Mouse (Mus musculus): ENCODE measurements around the gene Etfrf1. TPM values are rescaled to one million over a fixed set of nuclear protein-coding genes. Genes with fewer than 3 reads are reported as not detected.

The Etfrf1 gene
- polyA plus RNA-seq (2017; shearing (Covaris generic)), result 24.7 TPM

DNA sequence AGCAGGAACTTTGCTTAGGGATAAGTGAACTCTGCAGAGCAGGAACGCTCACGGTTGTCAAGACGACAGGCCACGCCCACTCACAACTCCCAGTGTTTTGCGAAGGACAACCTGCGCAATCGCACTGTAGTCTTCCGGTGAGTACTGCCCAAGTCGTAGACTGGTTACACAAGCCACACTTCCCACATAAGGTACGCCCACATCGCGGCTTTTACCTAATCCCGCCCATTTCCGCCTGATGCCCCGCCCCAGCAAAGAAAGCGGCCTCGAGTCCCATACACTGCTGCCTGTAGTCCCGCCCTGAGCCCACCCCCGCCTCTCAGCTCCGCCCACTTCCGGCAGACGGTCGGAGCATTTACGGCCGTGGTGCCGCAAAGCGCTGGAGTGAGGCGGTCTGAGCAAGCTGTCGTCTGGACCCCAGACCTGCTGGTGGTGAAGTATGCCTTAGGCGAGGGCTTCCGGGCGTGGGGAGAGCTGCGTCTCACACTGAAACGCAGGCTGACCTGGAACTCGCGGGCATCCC lies at the start of gene Etfrf1, which contains the start of gene Casc1:
Etfrf1 (plus strand) TSS at position 319 of the 523 bp plus-strand sequence.
Casc1 (minus strand) TSS at position 190 of the 523 bp plus-strand sequence.

GRCm38 (mm10) chr6:145250185-145250791 lies 39.4 kb downstream of the Etfrf1 start, which contains the start of gene Kras:
TSS of gene Kras (minus strand) at chr6:145250239.

Other genes starting within 250 kb of the Etfrf1 start
- gene Bcat1, start 134.9 kb upstream of the Etfrf1 start, polyA plus RNA-seq (2017; shearing (Covaris generic)), result 6.0 TPM
- 249 TPM for gene Lrmp, start 95.5 kb upstream of the Etfrf1 start, polyA plus RNA-seq (2017; shearing (Covaris generic))
- 1.3 TPM for gene Casc1, start 129 bp upstream of the Etfrf1 start, polyA plus RNA-seq (2017; shearing (Covaris generic))
- 180 TPM for gene Kras, start 39.1 kb downstream of the Etfrf1 start, polyA plus RNA-seq (2017; shearing (Covaris generic))

Measured in CD4-positive, CD25-positive, alpha-beta regulatory T cell (primary cell).